Mouse (Mus musculus) bone marrow macrophage, adult 2 months (primary cell): ENCODE measurements around the gene Gm44511.

ENCODE experiments used
- CTCF ChIP-seq: IDR thresholded peaks from 2 replicates; pipeline ENCODE4 v1.5.1; 2012; ENCODE audit warnings: low read depth, mild to moderate bottlenecking, low read length, moderate library complexity
- POLR2A ChIP-seq: IDR thresholded peaks from 2 replicates; pipeline ENCODE4 v1.6.1; 2012; ENCODE audit warnings: mild to moderate bottlenecking, low read depth, low read length, borderline replicate concordance

- no peak for TF ChIP-seq POLR2A
- no peak for TF ChIP-seq CTCF
Measured at GRCm38 (mm10) chr6:128769481-128770253, 56.4 kb downstream of the Gm44511 start.
